Mouse (Mus musculus) forebrain, embryonic 11.5 days (tissue): ENCODE measurements around the gene Zdhhc5. TPM values are rescaled to one million over a fixed set of nuclear protein-coding genes. Genes with fewer than 3 reads are reported as not detected.
A peak's percentile ranks its signal among the peaks of the same experiment; 100 is the strongest.

ENCODE experiments used
- ATAC-seq: fragments of 200-750 bp; cut with Nextera tagmentation; replicated peaks from 2 replicates; pipeline ENCODE4 v1.8.0; 2017; ENCODE audit warnings: moderate TSS enrichment; ENCODE audit not compliant: low FRiP score
- DNase-seq: peaks from one replicate; pipeline ENCODE4 v3.0.0-alpha.2; 2017; ENCODE audit warnings: low spot score
- H3K27ac ChIP-seq: fragments of 300-500 bp; sonication (generic); 2 replicates; pipeline ENCODE4 v1.5.1; 2014; ENCODE audit warnings: low read depth, low read length
- H3K27me3 ChIP-seq: fragments of 300-500 bp; sonication (generic); 2 replicates; pipeline ENCODE4 v1.6.1; 2014; ENCODE audit warnings: mild to moderate bottlenecking, low read length, mixed read lengths; ENCODE audit not compliant: control insufficient read depth, insufficient read depth
- H3K36me3 ChIP-seq: fragments of 300-500 bp; sonication (generic); 2 replicates; pipeline ENCODE4 v1.6.1; 2014; ENCODE audit warnings: mild to moderate bottlenecking, low read length, moderate library complexity, mixed read lengths; ENCODE audit not compliant: control insufficient read depth, insufficient read depth
- H3K4me1 ChIP-seq: fragments of 300-500 bp; sonication (generic); replicated peaks from 2 replicates; pipeline ENCODE4 v1.6.1; 2014; ENCODE audit warnings: low read length, mixed read lengths; ENCODE audit not compliant: control insufficient read depth, insufficient read depth
- H3K4me2 ChIP-seq: fragments of 300-500 bp; sonication (generic); 2 replicates; pipeline ENCODE4 v1.6.1; 2014; ENCODE audit warnings: low read depth, mild to moderate bottlenecking, low read length, moderate library complexity, mixed read lengths; ENCODE audit not compliant: severe bottlenecking
- H3K4me3 ChIP-seq: fragments of 300-500 bp; sonication (generic); 2 replicates; pipeline ENCODE4 v1.5.1; 2014; ENCODE audit warnings: low read depth, low read length
- H3K9ac ChIP-seq: fragments of 300-500 bp; sonication (generic); 2 replicates; pipeline ENCODE4 v1.6.1; 2014; ENCODE audit warnings: low read length
- H3K9me3 ChIP-seq: fragments of 300-500 bp; sonication (generic); 2 replicates; pipeline ENCODE4 v1.6.1; 2016; ENCODE audit warnings: low read length, mixed read lengths; ENCODE audit not compliant: control insufficient read depth
- WGBS: fragments of 180-500 bp; shearing (Covaris S2); extraction: QIAGEN DNeasy Blood & Tissue Kit; methylation state at CpG from one replicate; pipeline ENCODE4 v1.1.7; 2014; 5-methylcytosine and 5-hydroxymethylcytosine counted together
- polyA plus RNA-seq: library from polyadenylated mRNA; unstranded; fragments of >200 nt; fragmentation: Nextera tagmentation; extraction: Ambion mirVana; gene quantifications from 2 replicates; pipeline ENCODE4 v1.2.1, GENCODE M21; 2014

Zdhhc5 gene
- polyA plus RNA-seq = 27.7 and 28.4 TPM in 2 replicates

DNA sequence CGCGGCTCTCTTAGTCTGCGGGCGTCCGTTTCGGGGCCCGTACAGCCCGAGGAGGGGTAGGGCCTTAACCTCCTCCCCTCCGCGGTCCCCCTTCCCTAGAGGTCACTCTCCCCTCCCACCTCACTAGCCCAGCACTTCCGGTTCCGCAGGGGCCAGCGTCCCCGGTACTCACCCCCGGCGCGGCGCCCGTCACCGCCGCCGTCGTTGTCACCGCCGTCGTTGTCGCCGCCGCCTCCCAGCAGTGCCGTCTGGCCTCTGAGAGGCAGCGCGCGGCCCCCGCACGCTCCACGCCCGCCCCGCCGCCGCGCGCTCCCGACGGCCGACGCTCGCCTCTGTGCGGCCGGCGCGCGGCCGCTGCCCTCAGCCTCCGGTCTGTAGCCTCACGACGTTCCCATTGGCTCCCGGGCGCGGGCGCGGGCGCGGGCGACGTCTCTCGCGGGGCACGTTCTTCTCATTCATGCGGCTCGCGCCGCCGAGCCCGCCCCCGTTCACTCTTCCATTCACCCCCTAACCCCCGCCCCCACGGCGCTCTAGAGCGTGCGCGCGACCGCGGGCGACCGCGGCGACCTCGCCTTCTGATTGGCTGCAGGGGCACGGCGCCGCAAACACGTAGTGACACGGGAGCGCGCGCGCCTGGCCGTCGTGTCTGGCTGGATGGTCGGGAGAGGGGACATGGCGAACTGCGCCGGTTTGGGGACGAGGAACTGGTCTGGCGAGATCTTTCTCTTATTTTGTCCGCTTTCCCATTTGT lies at the start of gene Zdhhc5:
Gene Zdhhc5 (minus strand): TSS at position 370 of the 751 bp plus-strand sequence.
- Histone ChIP-seq H3K4me1 (0 out of 2 replicates have a peak, but pooled peaks cover 2% of the 10 kb centered on the region), H3K27me3 (no peaks in the 10 kb centered on the region), H3K27ac (peak within 1 kb of the TSS; percentile 96), H3K4me3 (peak within 1 kb of the TSS; percentile 96), H3K36me3 (peaks cover 5% of the 10 kb centered on the region; the same call in 1 of the 2 replicates), H3K9ac (peak within 1 kb of the TSS; percentile 95), H3K4me2 (peak within 1 kb of the TSS; percentile 85), H3K9me3 (no peaks in the 10 kb centered on the region)
- under 1% methylated on average over 102 of the region's 107 CpGs for WGBS
- ATAC-seq (peak; percentile 97), DNase-seq (peak; percentile 100)

GRCm38 (mm10) chr2:84762818-84763217 lies 47.8 kb upstream of the Zdhhc5 start:
- no peak overlapping the region for H3K27ac ChIP-seq
- 62% methylated on average over 1 of the region's 1 CpGs for WGBS
- H3K4me2 ChIP-seq = no peak overlapping the region
- H3K9me3 ChIP-seq = no peaks in the 10 kb centered on the region
- no peak overlapping the region for H3K4me3 ChIP-seq
- no peaks in the 10 kb centered on the region for H3K4me1 ChIP-seq
- DNase-seq (no peak), ATAC-seq (no peak)
- H3K36me3 ChIP-seq = no peaks in the 10 kb centered on the region
- H3K27me3 ChIP-seq = no peaks in the 10 kb centered on the region
- H3K9ac ChIP-seq = no peak overlapping the region

- ATAC-seq (no peak), DNase-seq (no peak)
- Histone ChIP-seq H3K27me3 (no peaks in the 10 kb centered on the region), H3K4me1 (no peaks in the 10 kb centered on the region), H3K36me3 (no peaks in the 10 kb centered on the region), H3K9me3 (no peaks in the 10 kb centered on the region), H3K27ac (no peak overlapping the region), H3K9ac (no peak overlapping the region), H3K4me2 (no peak overlapping the region), H3K4me3 (no peak overlapping the region)
- 21% methylated on average over 4 of the region's 4 CpGs for WGBS
Observed at GRCm38 (mm10) chr2:84762295-84762694, 47.3 kb upstream of the Zdhhc5 start.

- no peaks in the 10 kb centered on the region for H3K27me3 ChIP-seq
- H3K27ac ChIP-seq = no peak overlapping the region
- H3K9ac ChIP-seq = no peak overlapping the region
- no peaks in the 10 kb centered on the region for H3K4me1 ChIP-seq
- WGBS = 93% methylated on average over 1 of the region's 1 CpGs
- no peak for DNase-seq
- no peak overlapping the region for H3K4me2 ChIP-seq
- H3K4me3 ChIP-seq = no peak overlapping the region
- H3K9me3 ChIP-seq = no peaks in the 10 kb centered on the region
- ATAC-seq = no peak
- no peaks in the 10 kb centered on the region for H3K36me3 ChIP-seq
Observed at GRCm38 (mm10) chr2:84761840-84762239, 46.9 kb upstream of the Zdhhc5 start.

DNA sequence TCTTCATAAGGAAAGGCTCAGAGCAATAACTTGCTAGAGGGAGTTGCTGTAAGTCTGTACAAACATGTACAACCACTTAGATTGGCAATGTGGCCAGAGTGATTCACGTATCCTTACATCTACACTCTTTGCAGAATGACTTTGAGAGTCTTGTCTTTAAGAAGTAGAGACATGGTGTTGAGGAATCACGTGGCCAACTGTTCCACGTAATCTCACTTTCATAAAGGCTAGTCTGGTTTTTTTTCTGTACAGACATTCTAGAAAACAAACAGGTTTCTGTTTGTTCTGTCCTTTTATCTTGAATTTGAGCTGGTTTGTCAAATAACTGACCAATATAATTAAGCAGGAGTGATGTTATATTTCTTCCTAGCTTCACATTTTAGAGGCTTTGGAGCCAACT lies 46.3 kb upstream of the Zdhhc5 start:
- no peak overlapping the region for H3K4me2 ChIP-seq
- H3K4me1 ChIP-seq = no peaks in the 10 kb centered on the region
- 91% methylated on average over 3 of the region's 3 CpGs for WGBS
- no peak overlapping the region for H3K27ac ChIP-seq
- no peaks in the 10 kb centered on the region for H3K9me3 ChIP-seq
- no peak overlapping the region for H3K4me3 ChIP-seq
- H3K36me3 ChIP-seq = no peaks in the 10 kb centered on the region
- H3K9ac ChIP-seq = no peak overlapping the region
- no peaks in the 10 kb centered on the region for H3K27me3 ChIP-seq
- ATAC-seq (no peak), DNase-seq (no peak)

DNA sequence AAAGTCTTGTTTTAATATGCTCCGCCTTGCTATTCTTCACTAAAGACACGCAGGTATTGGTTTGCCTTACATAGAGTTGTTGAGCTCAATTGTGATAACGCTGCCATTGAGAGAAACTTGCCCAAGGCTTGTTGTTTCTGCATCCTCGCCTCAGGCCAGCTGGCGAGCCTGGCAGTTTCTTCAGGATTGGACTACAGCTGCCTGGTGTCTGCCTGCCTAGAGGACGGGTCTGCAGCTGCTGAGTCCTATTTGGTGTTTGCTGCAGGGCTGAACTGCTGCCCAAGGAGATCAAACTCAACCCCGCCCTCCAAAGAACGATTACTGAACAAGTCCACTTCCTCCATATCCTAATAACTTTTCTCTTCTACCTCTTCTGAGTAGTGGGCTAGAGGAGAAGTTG lies 45.8 kb upstream of the Zdhhc5 start:
- Histone ChIP-seq H3K4me3 (no peak overlapping the region), H3K9ac (no peak overlapping the region), H3K4me1 (no peaks in the 10 kb centered on the region), H3K27ac (no peak overlapping the region), H3K36me3 (no peaks in the 10 kb centered on the region), H3K27me3 (no peaks in the 10 kb centered on the region), H3K4me2 (no peak overlapping the region), H3K9me3 (no peaks in the 10 kb centered on the region)
- ATAC-seq (no peak), DNase-seq (no peak)
- 79% methylated on average over 8 of the region's 8 CpGs for WGBS

DNA sequence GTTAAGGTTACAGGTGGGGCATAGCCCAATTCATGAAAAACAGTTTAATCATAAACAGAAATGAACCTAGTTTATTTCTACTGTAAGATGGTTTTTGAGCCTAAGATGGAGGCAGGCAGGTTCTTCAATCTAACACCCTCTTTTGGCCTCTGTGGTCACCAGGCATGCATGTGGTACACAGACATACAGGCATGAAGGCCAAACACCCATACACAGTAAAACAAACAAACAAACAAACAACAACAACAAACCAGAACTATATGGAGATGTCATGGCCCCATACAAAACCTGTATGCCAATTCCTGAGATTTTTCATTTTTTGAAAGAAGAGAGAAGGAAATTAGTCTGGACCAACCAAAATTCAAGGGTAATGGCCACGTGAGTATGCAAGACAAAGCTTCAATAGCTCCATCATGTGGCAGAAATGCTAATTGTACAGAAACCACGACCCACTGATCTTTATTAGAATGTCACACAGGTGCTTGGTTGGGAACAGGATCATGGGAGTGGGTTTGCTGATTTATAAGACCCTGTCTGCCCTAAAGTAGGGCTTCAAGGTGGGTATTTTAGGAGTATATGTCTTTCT lies 43.7 kb upstream of the Zdhhc5 start:
- Histone ChIP-seq H3K36me3 (no peaks in the 10 kb centered on the region), H3K9me3 (no peaks in the 10 kb centered on the region), H3K4me2 (no peak overlapping the region), H3K9ac (no peak overlapping the region), H3K4me3 (no peak overlapping the region), H3K4me1 (no peaks in the 10 kb centered on the region), H3K27me3 (no peaks in the 10 kb centered on the region), H3K27ac (no peak overlapping the region)
- ATAC-seq (peak; percentile 83), DNase-seq (no peak)
- WGBS = 3% methylated on average over 2 of the region's 2 CpGs

DNA sequence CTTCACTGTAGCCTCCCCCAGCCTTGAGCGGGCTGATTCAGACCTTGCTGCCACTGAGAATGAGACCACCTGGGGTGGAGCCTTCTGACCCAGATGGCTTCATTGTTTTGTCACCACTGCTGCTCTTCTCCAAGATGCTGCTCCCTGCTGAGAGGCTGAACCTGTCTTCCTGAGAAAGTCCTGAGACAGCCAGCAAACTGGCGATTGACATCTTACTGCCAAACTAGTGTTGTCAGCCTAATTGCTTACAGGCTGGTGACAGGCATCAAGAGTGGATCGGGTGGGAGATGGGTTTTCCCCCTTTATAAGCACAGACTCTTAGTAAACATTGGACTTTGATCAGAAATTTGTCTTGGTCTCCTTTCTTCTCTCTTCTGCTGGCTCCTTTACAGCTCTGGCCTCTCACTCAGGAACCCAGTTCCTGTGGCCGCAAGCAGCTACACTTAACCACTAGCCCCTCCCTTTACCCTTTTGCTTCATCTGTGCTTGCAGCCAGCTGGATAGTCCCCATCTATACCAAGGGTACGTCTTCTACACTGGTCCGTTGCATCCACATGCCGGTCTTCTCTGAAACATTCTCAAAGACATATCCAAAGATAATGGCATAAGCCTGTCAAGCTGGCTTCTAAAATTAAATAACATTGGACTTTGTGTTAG lies 42.2 kb upstream of the Zdhhc5 start:
- Histone ChIP-seq H3K27me3 (no peaks in the 10 kb centered on the region), H3K9me3 (no peaks in the 10 kb centered on the region), H3K4me1 (no peaks in the 10 kb centered on the region), H3K4me2 (no peak overlapping the region), H3K27ac (no peak overlapping the region), H3K4me3 (no peak overlapping the region), H3K9ac (no peak overlapping the region), H3K36me3 (no peaks in the 10 kb centered on the region)
- 62% methylated on average over 7 of the region's 7 CpGs for WGBS
- ATAC-seq = no peak
- DNase-seq = no peak
